Comparison of ENCODE assay signal across 21 mouse cellular contexts in the genomic region with DNA sequence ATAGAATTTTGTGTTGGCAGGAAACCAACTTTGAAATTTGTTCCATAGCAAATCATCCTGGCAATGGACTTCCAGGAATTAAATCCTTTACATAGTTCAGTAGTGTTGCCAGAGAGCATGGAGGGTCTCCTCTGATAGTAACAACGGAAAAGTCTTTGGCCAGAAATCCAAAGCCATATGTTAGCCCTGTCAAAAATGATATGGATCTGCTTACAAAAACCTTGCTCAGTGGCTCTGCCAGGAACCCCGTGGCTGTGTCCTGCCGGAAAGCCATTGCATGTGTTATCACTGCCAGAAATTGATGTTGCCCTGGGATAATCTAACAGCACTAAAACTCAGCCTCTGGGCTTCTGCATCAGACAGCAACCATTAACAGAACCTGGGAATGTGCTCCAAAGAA.
DNase-seq lines count a peak whose midpoint lies in the region; ATAC-seq and TF ChIP-seq lines count a peak whose summit lies in the region.
"Had no signal": no experiment of that assay in that cellular context is flagged by ENCODE, and none has a peak within 500 bp of the region (broad histone marks: within the 10 kb centered on the region; RNA-seq: fewer than 3 reads in every experiment).

No protein-coding gene starts in this region.

- peak; percentile 67 for DNase-seq in embryonic facial prominence, embryonic 14.5 days (ENCODE audit: low spot score)
- no peak for DNase-seq in embryonic facial prominence, embryonic 10.5 days (ENCODE audit: low spot score)
- DNase-seq in limb, embryonic 14.5 days (ENCODE audit: low spot score), result peak; percentile 61
- no peak for DNase-seq in limb, embryonic 10.5 days (ENCODE audit: low spot score)
- DNase-seq in cerebellum, adult 11 months, result peak; percentile 20
- DNase-seq in cerebellum, postnatal 10 days, result peak; percentile 84 to 92
- no peak for DNase-seq in heart, adult 18-20 months
- DNase-seq in urinary bladder, postnatal 25 days (ENCODE audit: low spot score), result no peak
- DNase-seq: adrenal gland, postnatal 10 days; gastrocnemius, postnatal 25 days; lung, postnatal 14 days; right cerebral cortex, postnatal 4 days; thymus, postnatal 25 days had no signal

- no peaks in the 10 kb centered on the region for H3K27me3 ChIP-seq in embryonic facial prominence, embryonic 14.5 days (replicated peaks; ENCODE audit: control insufficient read depth, insufficient read depth, low read length)
- no peaks in the 10 kb centered on the region for H3K27me3 ChIP-seq in embryonic facial prominence, embryonic 10.5 days (replicated peaks; ENCODE audit: low read depth, poor library complexity, severe bottlenecking)
- H3K27me3 ChIP-seq in limb, embryonic 14.5 days (ENCODE audit: control insufficient read depth, insufficient read depth, low read length), result no peaks in the 10 kb centered on the region
- H3K27me3 ChIP-seq in limb, embryonic 10.5 days (ENCODE audit: low read depth, poor library complexity, severe bottlenecking), result no peaks in the 10 kb centered on the region
- H3K27me3 ChIP-seq: limb, embryonic 15.5 days; liver, embryonic 15.5 days; midbrain, embryonic 15.5 days had no signal

- WGBS in embryonic facial prominence, embryonic 14.5 days, result 49% methylated on average over 3 of the region's 3 CpGs
- 86% methylated on average over 3 of the region's 3 CpGs for WGBS in embryonic facial prominence, embryonic 10.5 days
- 75% methylated on average over 3 of the region's 3 CpGs for WGBS in limb, embryonic 14.5 days
- 88% methylated on average over 3 of the region's 3 CpGs for WGBS in limb, embryonic 10.5 days

- no peaks in the 10 kb centered on the region for H3K4me1 ChIP-seq in embryonic facial prominence, embryonic 14.5 days (ENCODE audit: control insufficient read depth, insufficient read depth, low read length)
- H3K4me1 ChIP-seq in embryonic facial prominence, embryonic 10.5 days, result no peaks in the 10 kb centered on the region
- no peaks in the 10 kb centered on the region for H3K4me1 ChIP-seq in limb, embryonic 14.5 days (ENCODE audit: control insufficient read depth, insufficient read depth, low read length)
- H3K4me1 ChIP-seq in limb, embryonic 10.5 days, result no peaks in the 10 kb centered on the region
- H3K4me1 ChIP-seq: limb, embryonic 15.5 days; liver, embryonic 15.5 days; midbrain, embryonic 15.5 days had no signal

- H3K4me2 ChIP-seq in embryonic facial prominence, embryonic 14.5 days (ENCODE audit: low read depth, low read length), result no peak overlapping the region
- H3K4me2 ChIP-seq in limb, embryonic 14.5 days (replicated peaks; ENCODE audit: low read depth, low read length, severe bottlenecking), result no peak overlapping the region
- H3K4me2 ChIP-seq: limb, embryonic 15.5 days; liver, embryonic 15.5 days; midbrain, embryonic 15.5 days had no signal

- no peaks in the 10 kb centered on the region for H3K36me3 ChIP-seq in embryonic facial prominence, embryonic 14.5 days (ENCODE audit: control insufficient read depth, insufficient read depth, low read length)
- no peaks in the 10 kb centered on the region for H3K36me3 ChIP-seq in embryonic facial prominence, embryonic 10.5 days (replicated peaks)
- no peaks in the 10 kb centered on the region for H3K36me3 ChIP-seq in limb, embryonic 14.5 days (ENCODE audit: control insufficient read depth, insufficient read depth, low read length)
- no peaks in the 10 kb centered on the region for H3K36me3 ChIP-seq in limb, embryonic 10.5 days
- H3K36me3 ChIP-seq: limb, embryonic 15.5 days; liver, embryonic 15.5 days; midbrain, embryonic 15.5 days had no signal

- H3K27ac ChIP-seq in embryonic facial prominence, embryonic 14.5 days (replicated peaks; ENCODE audit: low read depth, low read length), result no peak overlapping the region
- H3K27ac ChIP-seq in embryonic facial prominence, embryonic 10.5 days (replicated peaks), result no peak overlapping the region
- H3K27ac ChIP-seq in limb, embryonic 14.5 days (replicated peaks; ENCODE audit: low read depth, low read length), result no peak overlapping the region
- no peak overlapping the region for H3K27ac ChIP-seq in limb, embryonic 10.5 days
- H3K27ac ChIP-seq: limb, embryonic 15.5 days; liver, embryonic 15.5 days; midbrain, embryonic 15.5 days had no signal

- no peak for TF ChIP-seq POLR2A in limb, embryonic 14.5 days (IDR thresholded peaks at IDR 0.05; ENCODE audit: borderline replicate concordance, extremely low read depth, insufficient read depth, insufficient read length)

- no peak overlapping the region for H3K4me3 ChIP-seq in embryonic facial prominence, embryonic 14.5 days (ENCODE audit: low read depth, low read length)
- H3K4me3 ChIP-seq in embryonic facial prominence, embryonic 10.5 days, result no peak overlapping the region
- no peak overlapping the region for H3K4me3 ChIP-seq in limb, embryonic 14.5 days (replicated peaks; ENCODE audit: low read length)
- no peak overlapping the region for H3K4me3 ChIP-seq in limb, embryonic 10.5 days
- H3K4me3 ChIP-seq: erythroblast, embryonic 14.5 days; limb, embryonic 15.5 days; liver, embryonic 15.5 days; midbrain, embryonic 15.5 days had no signal

- ATAC-seq in embryonic facial prominence, embryonic 14.5 days (ENCODE audit: low read depth), result no peak
- no peak for ATAC-seq in limb, embryonic 14.5 days (ENCODE audit: low FRiP score, low read depth)
- ATAC-seq: activated CD4-positive, CD25-positive, alpha-beta regulatory T cell, adult 4 months; CD4-positive, CD25-positive, alpha-beta regulatory T cell, adult 4 months; forebrain, embryonic 14.5 days; intestine, postnatal 0 days; midbrain, embryonic 15.5 days had no signal

- H3K9ac ChIP-seq in embryonic facial prominence, embryonic 14.5 days (ENCODE audit: low read depth, low read length), result no peak overlapping the region
- H3K9ac ChIP-seq in limb, embryonic 14.5 days (ENCODE audit: low read depth, low read length, severe bottlenecking), result no peak overlapping the region
- H3K9ac ChIP-seq: limb, embryonic 15.5 days; liver, embryonic 15.5 days; midbrain, embryonic 15.5 days had no signal

- H3K9me3 ChIP-seq in embryonic facial prominence, embryonic 14.5 days (ENCODE audit: control insufficient read depth, low read length), result no peaks in the 10 kb centered on the region
- no peaks in the 10 kb centered on the region for H3K9me3 ChIP-seq in embryonic facial prominence, embryonic 10.5 days
- H3K9me3 ChIP-seq in limb, embryonic 14.5 days (ENCODE audit: control insufficient read depth, low read length), result no peaks in the 10 kb centered on the region
- no peaks in the 10 kb centered on the region for H3K9me3 ChIP-seq in limb, embryonic 10.5 days (replicated peaks)
- H3K9me3 ChIP-seq: limb, embryonic 15.5 days; liver, embryonic 15.5 days; midbrain, embryonic 15.5 days had no signal

Comparison
In these comparisons a context has a peak if more than half of its experiments do, and no peak if none do; other contexts are left out.
1. DNase-seq: peak in embryonic facial prominence, embryonic 14.5 days (single experiment), limb, embryonic 14.5 days (single experiment), cerebellum, adult 11 months (single experiment) and cerebellum, postnatal 10 days (2 of 2); none in embryonic facial prominence, embryonic 10.5 days (single experiment), limb, embryonic 10.5 days (single experiment), heart, adult 18-20 months (0 of 2) and urinary bladder, postnatal 25 days (single experiment).